Mouse (Mus musculus): ENCODE results near the gene Ccndbp1. TPM values are rescaled to one million over a fixed set of nuclear protein-coding genes. Genes with fewer than 3 reads are reported as not detected.
"Not testable (repeated sequence)": the region's sequence is repeated elsewhere in the genome, so short reads cannot be mapped to it uniquely, and the experiment has no call there.

Gene Ccndbp1
- 54.8 TPM for polyA plus RNA-seq (2021)

GRCm38 (mm10) chr2:121007925-121008663, at the start of gene Ccndbp1:
Gene Ccndbp1 (plus strand): TSS chr2:121008403.
- peak; percentile 80 for ATAC-seq
- CTCF ChIA-PET, result no interaction called here
- DNase-seq (ENCODE audit: low read depth, low spot score), result peak; percentile 66

GRCm38 (mm10) chr2:120959363-120959762, 48.8 kb upstream of the Ccndbp1 start:
- no peaks in the 10 kb centered on the region for H3K27me3 ChIP-seq
- no peak for TF ChIP-seq CTCF (IDR thresholded peaks at IDR 0.05)
- in situ Hi-C loops (cut with MboI; ENCODE audit: low pct_unique_long_range_greater_than_20kb), result no loop called here
- POLR2A ChIA-PET, result no interaction called here
- no peak for DNase-seq (ENCODE audit: low read depth, low spot score)
- ATAC-seq, result no peak
- CTCF ChIA-PET, result interaction anchor here (1.5 kb wide), 1 partner anchor 48 kb away, joined by 3 read pairs; no protein-coding TSS in a partner anchor

More at GRCm38 (mm10) chr2:121007925-121008663, at the start of gene Ccndbp1:
- in situ Hi-C loops (cut with MboI; ENCODE audit: low pct_unique_long_range_greater_than_20kb), result no loop called here
- POLR2A ChIA-PET, result no interaction called here
- TF ChIP-seq CTCF (IDR thresholded peaks at IDR 0.05), result no peak
- no peaks in the 10 kb centered on the region for H3K27me3 ChIP-seq

GRCm38 (mm10) chr2:120959827-120960226, 48.4 kb upstream of the Ccndbp1 start:
- in situ Hi-C loops (cut with MboI; ENCODE audit: low pct_unique_long_range_greater_than_20kb), result no loop called here
- POLR2A ChIA-PET, result no interaction called here

GRCm38 (mm10) chr2:120960261-120960660, 47.9 kb upstream of the Ccndbp1 start:
- no peak for ATAC-seq
- POLR2A ChIA-PET, result no interaction called here

More at GRCm38 (mm10) chr2:120959827-120960226, 48.4 kb upstream of the Ccndbp1 start:
- DNase-seq (ENCODE audit: low read depth, low spot score) (no peak), ATAC-seq (no peak)
- no peaks in the 10 kb centered on the region for H3K27me3 ChIP-seq
- no peak for TF ChIP-seq CTCF (IDR thresholded peaks at IDR 0.05)
- CTCF ChIA-PET, result interaction anchor here (1.5 kb wide), 1 partner anchor 47 kb away, joined by 3 read pairs; no protein-coding TSS in a partner anchor

GRCm38 (mm10) chr2:120963110-120963509, 45.1 kb upstream of the Ccndbp1 start:
- DNase-seq (ENCODE audit: low read depth, low spot score), result no peak
- no peaks in the 10 kb centered on the region for H3K27me3 ChIP-seq
- no peak for ATAC-seq
- TF ChIP-seq CTCF (IDR thresholded peaks at IDR 0.05), result no peak
- in situ Hi-C loops (cut with MboI; ENCODE audit: low pct_unique_long_range_greater_than_20kb), result no loop called here
- ChIA-PET CTCF (no interaction called here), POLR2A (no interaction called here)

More at GRCm38 (mm10) chr2:120960261-120960660, 47.9 kb upstream of the Ccndbp1 start:
- H3K27me3 ChIP-seq, result no peaks in the 10 kb centered on the region
- no peak for TF ChIP-seq CTCF (IDR thresholded peaks at IDR 0.05)
- DNase-seq (ENCODE audit: low read depth, low spot score), result no peak
- in situ Hi-C loops (cut with MboI; ENCODE audit: low pct_unique_long_range_greater_than_20kb), result no loop called here
- CTCF ChIA-PET, result interaction anchor here (1.5 kb wide), 1 partner anchor 47 kb away, joined by 3 read pairs; no protein-coding TSS in a partner anchor

- ChIA-PET CTCF (no interaction called here), POLR2A (no interaction called here)
- ATAC-seq (no peak), DNase-seq (ENCODE audit: low read depth, low spot score) (no peak)
- H3K27me3 ChIP-seq, result no peaks in the 10 kb centered on the region
- TF ChIP-seq CTCF (IDR thresholded peaks at IDR 0.05), result no peak
- in situ Hi-C loops (cut with MboI; ENCODE audit: low pct_unique_long_range_greater_than_20kb), result no loop called here
Measured at GRCm38 (mm10) chr2:120965486-120965885, 42.7 kb upstream of the Ccndbp1 start.

- in situ Hi-C loops (cut with MboI; ENCODE audit: low pct_unique_long_range_greater_than_20kb), result no loop called here
- no peak for TF ChIP-seq CTCF (IDR thresholded peaks at IDR 0.05)
- CTCF ChIA-PET, result no interaction called here
- DNase-seq (ENCODE audit: low read depth, low spot score), result no peak
- H3K27me3 ChIP-seq, result no peaks in the 10 kb centered on the region
- no peak for ATAC-seq
- POLR2A ChIA-PET, result no interaction called here
Measured at GRCm38 (mm10) chr2:120970045-120970539, 38.1 kb upstream of the Ccndbp1 start.

- DNase-seq (ENCODE audit: low read depth, low spot score) (no peak), ATAC-seq (peak; percentile 78)
- ChIA-PET POLR2A (no interaction called here), CTCF (no interaction called here)
- H3K27me3 ChIP-seq, result no peaks in the 10 kb centered on the region
- in situ Hi-C loops (cut with MboI; ENCODE audit: low pct_unique_long_range_greater_than_20kb), result no loop called here
- TF ChIP-seq CTCF (IDR thresholded peaks at IDR 0.05), result no peak
Measured at GRCm38 (mm10) chr2:120970559-120971080, 37.6 kb upstream of the Ccndbp1 start, which contains the start of gene Ubr1. Gene Ubr1 (minus strand): TSS chr2:120970715.

GRCm38 (mm10) chr2:120971766-120972165, 36.4 kb upstream of the Ccndbp1 start:
- no peaks in the 10 kb centered on the region for H3K27me3 ChIP-seq
- CTCF ChIA-PET, result no interaction called here
- DNase-seq (ENCODE audit: low read depth, low spot score) (no peak), ATAC-seq (no peak)
- in situ Hi-C loops (cut with MboI; ENCODE audit: low pct_unique_long_range_greater_than_20kb), result no loop called here
- TF ChIP-seq CTCF (IDR thresholded peaks at IDR 0.05), result no peak
- POLR2A ChIA-PET, result no interaction called here

GRCm38 (mm10) chr2:120972257-120972656, 35.9 kb upstream of the Ccndbp1 start:
- POLR2A ChIA-PET; CTCF ChIA-PET; H3K27me3 ChIP-seq; ATAC-seq; DNase-seq (ENCODE audit: low read depth, low spot score); in situ Hi-C loops (cut with MboI; ENCODE audit: low pct_unique_long_range_greater_than_20kb): not testable (repeated sequence)

- H3K27me3 ChIP-seq, result no peaks in the 10 kb centered on the region
- ChIA-PET POLR2A (no interaction called here), CTCF (no interaction called here)
- ATAC-seq (no peak), DNase-seq (ENCODE audit: low read depth, low spot score) (no peak)
- in situ Hi-C loops (cut with MboI; ENCODE audit: low pct_unique_long_range_greater_than_20kb), result no loop called here
- no peak for TF ChIP-seq CTCF (IDR thresholded peaks at IDR 0.05)
Measured at GRCm38 (mm10) chr2:120972964-120973363, 35.2 kb upstream of the Ccndbp1 start.

Data from Patski (cell line).